Mouse (Mus musculus): Measurements from ENCODE around the gene Sf3a1.

- no peak for TF ChIP-seq GATA1 (IDR thresholded peaks at IDR 0.05; ENCODE audit: low read depth, low read length)
- no peak for TF ChIP-seq CTCF (IDR thresholded peaks at IDR 0.05 in 2 of 3, conservative IDR thresholded peaks at IDR 0.05 in 1 of 3; ENCODE audit: control insufficient read depth in 1 of 3, insufficient read depth in 1 of 3, low read depth in 2 of 3, low read length in 3 of 3, poor library complexity in 1 of 3, severe bottlenecking in 1 of 3)
- no peak for TF ChIP-seq MAFK (IDR thresholded peaks at IDR 0.05; ENCODE audit: borderline replicate concordance, low read depth, low read length)
- TF ChIP-seq POLR2AphosphoS5 (IDR thresholded peaks at IDR 0.05; ENCODE audit: borderline replicate concordance, low read depth, low read length): no peak
These were observed 21.2 kb upstream of the Sf3a1 start for GRCm38 (mm10) chr11:4138964-4139363.
